Mouse (Mus musculus): ENCODE measurements around the gene Camsap3.

Gene Camsap3

GRCm38 (mm10) chr8:3603439-3603838, 16.3 kb downstream of the Camsap3 start:
- DNase-seq = no peak

GRCm38 (mm10) chr8:3606593-3606992, 19.5 kb downstream of the Camsap3 start:
- no peak for DNase-seq

DNA sequence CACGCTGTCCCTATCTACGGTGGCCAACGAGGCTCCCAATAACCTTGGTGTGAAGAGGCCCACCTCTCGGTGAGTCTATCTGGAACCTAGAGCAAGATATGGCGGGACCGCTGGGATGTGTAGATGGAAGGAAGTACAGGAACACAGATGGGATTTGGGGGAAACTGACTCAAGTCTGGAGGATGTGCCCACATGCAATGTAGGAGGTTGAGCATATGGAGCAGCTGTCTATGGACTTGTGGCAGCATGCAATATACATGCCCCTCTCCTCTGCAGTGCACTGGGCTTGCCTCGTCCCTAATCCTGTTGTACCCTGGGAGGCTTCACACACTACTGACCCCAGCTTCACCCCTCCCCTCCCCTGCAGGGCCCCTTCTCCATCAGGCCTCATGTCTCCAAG, 20.7 kb downstream of the Camsap3 start:
- no peak for DNase-seq

GRCm38 (mm10) chr8:3609046-3609815, 22.1 kb downstream of the Camsap3 start:
- DNase-seq = no peak

DNA sequence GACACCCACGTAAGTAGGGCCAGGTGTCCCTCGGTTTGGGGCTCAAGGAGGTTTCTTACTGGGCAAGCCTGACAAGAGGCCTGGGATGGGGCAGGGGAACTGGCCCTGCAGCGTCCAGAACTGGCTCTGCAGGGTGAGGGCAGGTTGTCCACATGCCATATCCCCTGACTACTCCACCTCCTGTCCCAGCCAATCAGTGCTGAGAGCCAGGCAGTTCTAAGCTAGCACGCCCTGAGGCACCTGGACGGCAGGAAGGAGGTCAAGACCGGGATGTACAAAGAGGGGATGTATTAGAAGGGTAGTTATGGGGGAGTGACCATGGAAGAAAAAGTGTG, 22.7 kb downstream of the Camsap3 start:
- DNase-seq = no peak

- peak; percentile 98 for DNase-seq
These were observed 34.3 kb downstream of the Camsap3 start, which contains the start of the genes Xab2 and Pet100 for GRCm38 (mm10) chr8:3621199-3621970. Gene Xab2, minus strand, starts transcription at chr8:3621316. Gene Pet100, plus strand, starts transcription at chr8:3621548.

DNA sequence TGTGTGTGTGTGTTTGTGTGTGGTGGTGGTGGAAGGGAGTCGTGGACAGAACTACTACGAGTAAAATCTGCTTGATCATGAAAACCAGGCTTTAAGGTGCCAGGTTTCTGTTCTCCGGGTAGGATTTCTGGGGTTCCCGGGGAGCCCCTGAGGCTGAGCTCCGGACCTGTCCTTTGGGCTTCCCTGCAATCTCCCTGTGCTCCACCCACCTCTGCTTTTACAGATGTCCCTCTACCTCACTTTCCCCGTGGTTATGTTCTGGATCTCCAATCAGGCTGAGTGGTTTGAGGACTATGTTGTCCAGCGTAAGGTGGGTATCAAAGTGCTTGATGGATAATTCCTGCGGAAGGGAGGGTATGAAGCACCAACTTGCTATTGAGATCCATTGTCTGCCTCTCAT, 35.0 kb downstream of the Camsap3 start:
- no peak for DNase-seq

GRCm38 (mm10) chr8:3625445-3625844, 38.4 kb downstream of the Camsap3 start, which contains the start of gene Pcp2:
Gene Pcp2, minus strand, starts transcription at chr8:3625545.
- no peak for DNase-seq

DNA sequence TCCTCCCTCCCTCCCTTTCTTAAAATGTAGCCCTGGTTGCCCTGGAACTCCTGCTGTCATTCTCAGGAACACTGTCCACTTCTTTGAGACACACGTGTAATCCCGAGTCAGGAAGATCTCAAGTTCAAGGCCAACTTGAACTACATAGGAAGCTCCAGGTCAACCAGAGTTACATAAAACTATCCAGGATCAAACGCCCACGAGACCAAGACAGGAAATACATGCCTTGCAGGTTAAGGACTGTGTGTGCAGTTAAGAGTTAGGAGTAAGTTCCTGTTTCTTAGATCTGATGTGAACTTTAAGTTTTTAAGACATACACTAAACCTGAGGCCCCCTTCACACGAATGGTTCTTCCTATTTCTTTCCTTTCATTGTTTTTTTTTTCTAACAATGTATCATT, 39.9 kb downstream of the Camsap3 start:
- no peak for DNase-seq

GRCm38 (mm10) chr8:3628014-3628413, 40.9 kb downstream of the Camsap3 start:
- DNase-seq = no peak

GRCm38 (mm10) chr8:3630647-3631477, 43.8 kb downstream of the Camsap3 start, which contains the start of gene Stxbp2:
Gene Stxbp2, plus strand, starts transcription at chr8:3630955.
- peak; percentile 66 for DNase-seq

GRCm38 (mm10) chr8:3631478-3631875, 44.4 kb downstream of the Camsap3 start:
- DNase-seq = no peak

GRCm38 (mm10) chr8:3645804-3646203, 58.7 kb downstream of the Camsap3 start:
- DNase-seq = no peak

GRCm38 (mm10) chr8:3646824-3647531, 59.9 kb downstream of the Camsap3 start:
- DNase-seq = no peak

DNA sequence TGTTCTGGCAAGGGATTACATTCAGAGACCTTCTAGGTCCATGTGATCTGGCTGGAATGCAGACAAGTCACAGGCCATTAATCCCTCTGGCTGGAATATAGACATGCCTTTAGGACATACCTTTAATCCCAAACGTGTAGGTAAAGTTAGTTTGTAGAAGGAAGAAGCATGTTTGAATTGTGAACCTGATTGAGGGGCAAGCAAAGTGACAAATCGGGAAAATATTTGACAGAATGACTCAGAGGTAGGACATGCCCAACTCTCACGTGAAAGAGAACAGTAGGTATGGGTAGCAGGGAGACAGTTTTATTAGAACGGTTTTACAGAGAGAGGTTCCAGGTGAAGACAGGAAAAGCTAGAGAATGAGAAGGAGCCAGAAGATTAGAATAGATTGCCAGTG, 60.5 kb downstream of the Camsap3 start:
- DNase-seq = no peak

DNA sequence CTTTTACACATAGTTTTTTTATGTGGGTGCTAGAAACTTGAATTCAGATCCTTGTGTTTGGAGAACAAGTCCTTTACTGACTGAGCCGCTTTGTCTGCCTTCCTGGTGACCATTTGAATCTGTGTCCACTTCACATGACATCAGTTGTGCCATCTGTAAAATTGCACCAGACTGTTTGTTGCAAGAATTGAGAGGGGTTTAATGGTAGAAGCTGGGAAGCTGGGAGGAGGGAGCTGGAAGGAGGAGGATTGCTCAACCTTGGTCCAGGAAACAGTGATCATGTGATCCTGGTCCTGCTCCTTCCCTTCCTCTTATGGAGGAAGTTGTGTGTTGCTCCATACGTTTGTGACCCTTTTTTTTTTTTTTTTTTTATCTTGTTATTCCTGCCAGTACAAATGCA, 61.2 kb downstream of the Camsap3 start:
- no peak for DNase-seq

- DNase-seq = no peak
These were observed 61.9 kb downstream of the Camsap3 start for GRCm38 (mm10) chr8:3648990-3649389.

- no peak for DNase-seq
These were observed 65.8 kb downstream of the Camsap3 start for GRCm38 (mm10) chr8:3652845-3653244.

- no peak for DNase-seq
These were observed 67.8 kb downstream of the Camsap3 start for GRCm38 (mm10) chr8:3654726-3655508.

DNA sequence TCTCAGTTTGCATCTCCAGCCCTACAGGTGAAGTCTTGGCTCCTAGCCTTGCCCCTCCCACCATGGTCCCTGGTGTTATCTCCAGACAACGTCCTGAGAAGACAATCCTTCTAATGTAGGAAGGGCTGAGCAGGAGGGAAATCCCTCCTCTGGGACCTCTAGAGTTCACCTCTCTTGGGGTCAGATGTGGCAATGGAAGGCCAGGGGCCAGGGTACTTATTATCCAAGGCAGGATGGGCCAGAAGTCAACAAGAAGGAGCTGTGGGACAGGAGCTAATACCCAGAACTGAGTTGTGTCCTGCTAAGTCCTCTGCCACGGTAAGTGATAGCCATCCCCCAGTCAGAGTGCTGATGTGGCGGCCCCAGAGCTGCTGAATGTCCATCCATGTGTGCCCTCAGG, 68.4 kb downstream of the Camsap3 start, which contains the start of gene Retn:
Retn (plus strand) TSS at position 245 of the 400 bp plus-strand sequence.
- no peak for DNase-seq

DNA sequence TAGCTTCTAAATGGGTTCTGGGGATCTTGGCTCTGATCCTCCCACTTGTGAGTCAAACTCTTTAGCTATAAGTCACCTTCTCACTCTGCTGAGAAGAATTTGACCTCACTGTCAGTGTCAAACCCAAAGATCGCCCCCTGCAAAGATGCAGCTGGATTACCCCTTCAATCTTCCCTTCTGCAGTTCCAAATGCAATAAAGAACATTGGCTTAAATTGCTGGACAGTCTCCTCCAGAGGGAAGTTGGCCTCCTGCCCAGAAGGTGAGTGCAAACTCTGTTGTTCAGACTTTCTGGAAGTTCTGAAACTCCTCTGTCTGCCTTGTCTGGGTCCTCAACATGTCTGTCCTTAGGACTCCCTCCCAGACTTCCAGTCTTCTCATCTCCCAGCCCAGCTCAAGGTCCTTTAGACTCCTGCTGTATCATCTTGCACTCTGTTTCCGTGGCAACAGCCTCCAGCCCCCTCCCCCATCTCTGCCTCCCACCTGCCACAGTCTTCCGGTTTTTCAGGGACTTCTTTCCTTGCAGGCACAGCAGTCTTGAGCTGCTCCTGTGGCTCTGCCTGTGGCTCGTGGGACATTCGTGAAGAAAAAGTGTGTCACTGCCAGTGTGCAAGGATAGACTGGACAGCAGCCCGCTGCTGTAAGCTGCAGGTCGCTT, 69.8 kb downstream of the Camsap3 start:
- DNase-seq = peak; percentile 39
